Mouse (Mus musculus): Measurements from ENCODE around the gene Trp53tg5. TPM values are rescaled to one million over a fixed set of nuclear protein-coding genes. Genes with fewer than 3 reads are reported as not detected.

Gene Trp53tg5
- polyA plus RNA-seq, 1 experiment from 2014 or later, result not detected

- Histone ChIP-seq H3K27ac (peak overlapping the region; percentile 54), H3K9ac (0 out of 2 replicates have a peak overlapping the region, but pooled peaks have one; percentile 29), H3K4me2 (replicated peaks) (peak overlapping the region; percentile 48), H3K4me3 (replicated peaks) (no peak overlapping the region), H3K27me3 (replicated peaks) (no peaks in the 10 kb centered on the region), H3K4me1 (replicated peaks) (peaks cover 30% of the 10 kb centered on the region), H3K9me3 (no peaks in the 10 kb centered on the region), H3K36me3 (no peaks in the 10 kb centered on the region)
- WGBS, result 71% methylated on average over 1 of the region's 1 CpGs
- ATAC-seq, result no peak
Observed at GRCm38 (mm10) chr2:164456413-164456812, 17.1 kb downstream of the Trp53tg5 start.

- Histone ChIP-seq H3K4me2 (replicated peaks) (0 out of 2 replicates have a peak overlapping the region, but pooled peaks have one; percentile 0), H3K4me1 (replicated peaks) (peaks cover 30% of the 10 kb centered on the region), H3K9me3 (no peaks in the 10 kb centered on the region), H3K27ac (peak overlapping the region; percentile 54; the same call in 1 of the 2 replicates), H3K9ac (no peak overlapping the region), H3K36me3 (no peaks in the 10 kb centered on the region), H3K27me3 (replicated peaks) (no peaks in the 10 kb centered on the region), H3K4me3 (replicated peaks) (no peak overlapping the region)
- WGBS, result 65% methylated on average over 6 of the region's 6 CpGs
- no peak for ATAC-seq
Observed at GRCm38 (mm10) chr2:164455421-164456190, 17.9 kb downstream of the Trp53tg5 start.

GRCm38 (mm10) chr2:164454846-164455245, 18.7 kb downstream of the Trp53tg5 start:
- no peak overlapping the region for H3K9ac ChIP-seq

GRCm38 (mm10) chr2:164453887-164454500, 19.5 kb downstream of the Trp53tg5 start:
- no peaks in the 10 kb centered on the region for H3K9me3 ChIP-seq
- ATAC-seq, result no peak
- no peak overlapping the region for H3K9ac ChIP-seq
- H3K4me3 ChIP-seq (replicated peaks), result no peak overlapping the region
- no peaks in the 10 kb centered on the region for H3K36me3 ChIP-seq
- WGBS, result 71% methylated on average over 7 of the region's 7 CpGs
- H3K4me1 ChIP-seq (replicated peaks), result peaks cover 30% of the 10 kb centered on the region
- H3K4me2 ChIP-seq (replicated peaks), result no peak overlapping the region
- no peaks in the 10 kb centered on the region for H3K27me3 ChIP-seq (replicated peaks)
- H3K27ac ChIP-seq, result 0 out of 2 replicates have a peak overlapping the region, but pooled peaks have one; percentile 51

More at GRCm38 (mm10) chr2:164454846-164455245, 18.7 kb downstream of the Trp53tg5 start:
- 0 out of 2 replicates have a peak overlapping the region, but pooled peaks have one; percentile 51 for H3K27ac ChIP-seq
- peaks cover 30% of the 10 kb centered on the region for H3K4me1 ChIP-seq (replicated peaks)
- H3K27me3 ChIP-seq (replicated peaks), result no peaks in the 10 kb centered on the region
- no peak for ATAC-seq
- H3K4me3 ChIP-seq (replicated peaks), result no peak overlapping the region
- 58% methylated on average over 10 of the region's 10 CpGs for WGBS
- H3K4me2 ChIP-seq (replicated peaks), result peak overlapping the region; percentile 0; the same call in 1 of the 2 replicates
- no peaks in the 10 kb centered on the region for H3K36me3 ChIP-seq
- no peaks in the 10 kb centered on the region for H3K9me3 ChIP-seq

GRCm38 (mm10) chr2:164453047-164453757, 20.3 kb downstream of the Trp53tg5 start:
- peaks cover 30% of the 10 kb centered on the region for H3K4me1 ChIP-seq (replicated peaks)
- no peak overlapping the region for H3K4me3 ChIP-seq (replicated peaks)
- WGBS, result 73% methylated on average over 14 of the region's 14 CpGs
- H3K4me2 ChIP-seq (replicated peaks), result no peak overlapping the region
- H3K9ac ChIP-seq, result no peak overlapping the region
- no peak overlapping the region for H3K27ac ChIP-seq
- no peaks in the 10 kb centered on the region for H3K27me3 ChIP-seq (replicated peaks)
- no peaks in the 10 kb centered on the region for H3K36me3 ChIP-seq
- H3K9me3 ChIP-seq, result no peaks in the 10 kb centered on the region
- no peak for ATAC-seq

GRCm38 (mm10) chr2:164452000-164452676, 21.4 kb downstream of the Trp53tg5 start:
- no peak overlapping the region for H3K4me2 ChIP-seq (replicated peaks)
- WGBS, result 61% methylated on average over 13 of the region's 13 CpGs
- no peak overlapping the region for H3K4me3 ChIP-seq (replicated peaks)
- H3K27me3 ChIP-seq (replicated peaks), result no peaks in the 10 kb centered on the region
- H3K9me3 ChIP-seq, result no peaks in the 10 kb centered on the region
- no peaks in the 10 kb centered on the region for H3K36me3 ChIP-seq
- no peak overlapping the region for H3K9ac ChIP-seq
- H3K4me1 ChIP-seq (replicated peaks), result peaks cover 30% of the 10 kb centered on the region
- ATAC-seq, result no peak
- no peak overlapping the region for H3K27ac ChIP-seq

- 62% methylated on average over 14 of the region's 14 CpGs for WGBS
- 0 out of 2 replicates have a peak, but pooled peaks have one; percentile 24 for ATAC-seq
- Histone ChIP-seq H3K9ac (no peak overlapping the region), H3K4me3 (replicated peaks) (no peak overlapping the region), H3K9me3 (no peaks in the 10 kb centered on the region), H3K4me1 (replicated peaks) (peaks cover 9% of the 10 kb centered on the region), H3K36me3 (no peaks in the 10 kb centered on the region), H3K4me2 (replicated peaks) (no peak overlapping the region), H3K27me3 (replicated peaks) (no peaks in the 10 kb centered on the region), H3K27ac (no peak overlapping the region)
Observed at GRCm38 (mm10) chr2:164449341-164450042, 24.0 kb downstream of the Trp53tg5 start.

- Histone ChIP-seq H3K27ac (no peak overlapping the region), H3K9me3 (no peaks in the 10 kb centered on the region), H3K4me1 (replicated peaks) (peaks cover 8% of the 10 kb centered on the region; the same call in 1 of the 2 replicates), H3K9ac (no peak overlapping the region), H3K36me3 (no peaks in the 10 kb centered on the region), H3K4me2 (replicated peaks) (no peak overlapping the region), H3K27me3 (replicated peaks) (no peaks in the 10 kb centered on the region), H3K4me3 (replicated peaks) (no peak overlapping the region)
- 57% methylated on average over 5 of the region's 5 CpGs for WGBS
- peak; percentile 24; the same call in 1 of the 2 replicates for ATAC-seq
Observed at GRCm38 (mm10) chr2:164448921-164449320, 24.6 kb downstream of the Trp53tg5 start.

GRCm38 (mm10) chr2:164448140-164448539, 25.4 kb downstream of the Trp53tg5 start:
- no peak for ATAC-seq
- H3K9me3 ChIP-seq, result no peaks in the 10 kb centered on the region
- no peak overlapping the region for H3K4me2 ChIP-seq (replicated peaks)
- no peak overlapping the region for H3K9ac ChIP-seq
- H3K4me3 ChIP-seq (replicated peaks), result no peak overlapping the region
- H3K4me1 ChIP-seq (replicated peaks), result peaks cover 8% of the 10 kb centered on the region; the same call in 1 of the 2 replicates
- H3K27me3 ChIP-seq (replicated peaks), result no peaks in the 10 kb centered on the region
- no peak overlapping the region for H3K27ac ChIP-seq
- WGBS, result 85% methylated on average over 1 of the region's 1 CpGs
- H3K36me3 ChIP-seq, result no peaks in the 10 kb centered on the region

GRCm38 (mm10) chr2:164446086-164446469, 27.4 kb downstream of the Trp53tg5 start:
- Histone ChIP-seq H3K36me3 (no peaks in the 10 kb centered on the region), H3K4me3 (replicated peaks) (no peak overlapping the region), H3K4me2 (replicated peaks) (no peak overlapping the region), H3K4me1 (replicated peaks) (peaks cover 6% of the 10 kb centered on the region), H3K9ac (no peak overlapping the region), H3K27ac (no peak overlapping the region), H3K9me3 (no peaks in the 10 kb centered on the region), H3K27me3 (replicated peaks) (no peaks in the 10 kb centered on the region)
- WGBS, result 76% methylated on average over 3 of the region's 3 CpGs
- ATAC-seq, result no peak

- no peak for ATAC-seq
- 83% methylated on average over 3 of the region's 3 CpGs for WGBS
- Histone ChIP-seq H3K27ac (no peak overlapping the region), H3K27me3 (replicated peaks) (no peaks in the 10 kb centered on the region), H3K4me3 (replicated peaks) (no peak overlapping the region), H3K36me3 (no peaks in the 10 kb centered on the region), H3K9me3 (no peaks in the 10 kb centered on the region), H3K4me1 (replicated peaks) (peaks cover 10% of the 10 kb centered on the region), H3K4me2 (replicated peaks) (no peak overlapping the region), H3K9ac (no peak overlapping the region)
Observed at GRCm38 (mm10) chr2:164445399-164446085, 28.0 kb downstream of the Trp53tg5 start.
